Mouse (Mus musculus) gastrocnemius, postnatal 36 days (tissue): ENCODE measurements around the gene Kcnj9. TPM values are rescaled to one million over a fixed set of nuclear protein-coding genes. Genes with fewer than 3 reads are reported as not detected.

ENCODE experiments used
- DNase-seq, 2 experiments: peaks; one replicate each; pipeline ENCODE4 v3.0.0; 2022
- intact Hi-C: fragments of 180-260 bp; cut with DNase I; formaldehyde crosslinking; loops from one replicate; pipeline ENCODE4 v1.15.1; 2025
- total RNA-seq, 2 experiments: library from RNA; stranded (reverse); gene quantifications; 2 replicates each; pipeline ENCODE4 v1.2.3; 2021

Gene Kcnj9
- total RNA-seq, 2 experiments from 2014 or later, result not detected

- intact Hi-C loops, result no loop called here
- DNase-seq, result no peak
Measured at GRCm38 (mm10) chr1:172317431-172317830, 11.7 kb downstream of the Kcnj9 start.

- intact Hi-C loops, result loop anchor here (5.0 kb wide), 1 partner anchor 168 kb away; the partner anchor contains the start of gene Dcaf8
Measured at GRCm38 (mm10) chr1:172314911-172315310, 14.2 kb downstream of the Kcnj9 start.

GRCm38 (mm10) chr1:172313613-172314411 lies 15.3 kb downstream of the Kcnj9 start:
- intact Hi-C loops, result loop anchor here (5.0 kb wide), 1 partner anchor 167 kb away; the partner anchor contains the start of gene Dcaf8
- no peak for DNase-seq

More at GRCm38 (mm10) chr1:172314911-172315310, 14.2 kb downstream of the Kcnj9 start:
- DNase-seq, result no peak

GRCm38 (mm10) chr1:172312768-172313561 lies 16.2 kb downstream of the Kcnj9 start:
- intact Hi-C loops, result loop anchor here (5.0 kb wide), 1 partner anchor 166 kb away; the partner anchor contains the start of gene Dcaf8
- no peak for DNase-seq

GRCm38 (mm10) chr1:172311921-172312767 lies 17.0 kb downstream of the Kcnj9 start:
- intact Hi-C loops, result loop anchor here (5.0 kb wide), 1 partner anchor 165 kb away; the partner anchor contains the start of gene Dcaf8
- peak; percentile 81 to 86 for DNase-seq

GRCm38 (mm10) chr1:172311248-172311906 lies 17.7 kb downstream of the Kcnj9 start:
- DNase-seq, result peak in 1 of 2 experiments; percentile 50
- intact Hi-C loops, result loop anchor here (5.0 kb wide), 1 partner anchor 164 kb away; the partner anchor contains the start of gene Dcaf8

GRCm38 (mm10) chr1:172309699-172310398 lies 19.3 kb downstream of the Kcnj9 start:
- DNase-seq, result peak; percentile 90 to 91
- intact Hi-C loops, result loop anchor here (5.0 kb wide), 3 partner anchors 38 to 163 kb away; partner anchors contain the start of gene Dcaf8

- intact Hi-C loops, result loop anchor here (5.0 kb wide), 2 partner anchors 36 to 61 kb away; no protein-coding TSS in a partner anchor
- no peak for DNase-seq
Measured at GRCm38 (mm10) chr1:172308409-172308808, 20.7 kb downstream of the Kcnj9 start.

GRCm38 (mm10) chr1:172307936-172308335 lies 21.2 kb downstream of the Kcnj9 start:
- no peak for DNase-seq
- intact Hi-C loops, result loop anchor here (5.0 kb wide), 2 partner anchors 36 to 61 kb away; no protein-coding TSS in a partner anchor

GRCm38 (mm10) chr1:172306885-172307284 lies 22.2 kb downstream of the Kcnj9 start:
- intact Hi-C loops, result loop anchor here (5.0 kb wide), 2 partner anchors 35 to 60 kb away; no protein-coding TSS in a partner anchor
- no peak for DNase-seq

- no peak for DNase-seq
- intact Hi-C loops, result loop anchor here (5.0 kb wide), 2 partner anchors 34 to 59 kb away; no protein-coding TSS in a partner anchor
Measured at GRCm38 (mm10) chr1:172306196-172306595, 22.9 kb downstream of the Kcnj9 start.

- intact Hi-C loops, result loop anchor here (5.0 kb wide), 2 partner anchors 33 to 58 kb away; no protein-coding TSS in a partner anchor
- DNase-seq, result no peak
Measured at GRCm38 (mm10) chr1:172305635-172306034, 23.5 kb downstream of the Kcnj9 start.

GRCm38 (mm10) chr1:172305153-172305552 lies 24.0 kb downstream of the Kcnj9 start:
- DNase-seq, result no peak
- intact Hi-C loops, result loop anchor here (5.0 kb wide), 2 partner anchors 33 to 58 kb away; no protein-coding TSS in a partner anchor

GRCm38 (mm10) chr1:172304443-172304842 lies 24.7 kb downstream of the Kcnj9 start:
- no peak for DNase-seq
- intact Hi-C loops, result no loop called here

GRCm38 (mm10) chr1:172302851-172303250 lies 26.3 kb downstream of the Kcnj9 start:
- intact Hi-C loops, result no loop called here
- DNase-seq, result no peak

GRCm38 (mm10) chr1:172302311-172302710 lies 26.8 kb downstream of the Kcnj9 start:
- no peak for DNase-seq
- intact Hi-C loops, result no loop called here

GRCm38 (mm10) chr1:172301180-172301579 lies 27.9 kb downstream of the Kcnj9 start:
- intact Hi-C loops, result no loop called here
- no peak for DNase-seq

- intact Hi-C loops, result no loop called here
- peak in 1 of 2 experiments; percentile 58 for DNase-seq
Measured at GRCm38 (mm10) chr1:172300247-172300646, 28.9 kb downstream of the Kcnj9 start.
